Mouse (Mus musculus) kidney, adult 18-20 months (tissue): ENCODE results near the gene Gm128.
"Not testable (repeated sequence)": the region's sequence is repeated elsewhere in the genome, so short reads cannot be mapped to it uniquely, and the experiment has no call there.

Experiments used
- DNase-seq: peaks from one replicate; pipeline ENCODE4 v3.0.0; 2021

Gm128 gene

GRCm38 (mm10) chr3:95230495-95231297 lies 10.7 kb downstream of the Gm128 start:
- peak; percentile 64 for DNase-seq

- DNase-seq, result peak; percentile 68
Measured at GRCm38 (mm10) chr3:95229781-95230494, 11.5 kb downstream of the Gm128 start.

- peak; percentile 70 for DNase-seq
Measured at GRCm38 (mm10) chr3:95228894-95229780, 12.3 kb downstream of the Gm128 start.

- peak; percentile 89 for DNase-seq
Measured at GRCm38 (mm10) chr3:95228148-95228893, 13.1 kb downstream of the Gm128 start, which contains the start of gene Cdc42se1. TSS of gene Cdc42se1 (plus strand) at chr3:95228732.

- no peak for DNase-seq
Measured at GRCm38 (mm10) chr3:95227214-95227613, 14.2 kb downstream of the Gm128 start.

GRCm38 (mm10) chr3:95224295-95224694 lies 17.1 kb downstream of the Gm128 start:
- peak; percentile 65 for DNase-seq

- no peak for DNase-seq
Measured at GRCm38 (mm10) chr3:95223041-95223440, 18.4 kb downstream of the Gm128 start.

- DNase-seq, result peak; percentile 14
Measured at GRCm38 (mm10) chr3:95218466-95219137, 22.8 kb downstream of the Gm128 start.

GRCm38 (mm10) chr3:95217255-95218134 lies 23.9 kb downstream of the Gm128 start, which contains the start of gene Gabpb2:
TSS of gene Gabpb2 (minus strand) at chr3:95217916.
- peak; percentile 96 for DNase-seq

GRCm38 (mm10) chr3:95216655-95217254 lies 24.6 kb downstream of the Gm128 start:
- no peak for DNase-seq

GRCm38 (mm10) chr3:95213609-95213975 lies 27.8 kb downstream of the Gm128 start:
- DNase-seq, result no peak

GRCm38 (mm10) chr3:95212889-95213608 lies 28.3 kb downstream of the Gm128 start:
- not testable (repeated sequence) for DNase-seq

- DNase-seq, result no peak
Measured at GRCm38 (mm10) chr3:95210585-95210984, 30.8 kb downstream of the Gm128 start.

GRCm38 (mm10) chr3:95208286-95208685 lies 33.1 kb downstream of the Gm128 start:
- no peak for DNase-seq

- no peak for DNase-seq
Measured at GRCm38 (mm10) chr3:95203880-95204279, 37.5 kb downstream of the Gm128 start.

GRCm38 (mm10) chr3:95200562-95200961 lies 40.8 kb downstream of the Gm128 start:
- DNase-seq, result no peak

- DNase-seq, result peak; percentile 85
Measured at GRCm38 (mm10) chr3:95200132-95200531, 41.3 kb downstream of the Gm128 start.

GRCm38 (mm10) chr3:95199101-95199500 lies 42.3 kb downstream of the Gm128 start:
- DNase-seq, result peak; percentile 12

- DNase-seq, result no peak
Measured at GRCm38 (mm10) chr3:95195772-95196171, 45.6 kb downstream of the Gm128 start.
